Mouse (Mus musculus) cerebellum, adult 2 months (tissue): ENCODE data around the gene Setdb2.

Experiments used
- CTCF ChIP-seq: fragments of 200-500 bp; IDR thresholded peaks from 2 replicates; pipeline ENCODE4 v1.5.1; 2011; ENCODE audit warnings: low read depth, mild to moderate bottlenecking, control low read depth, low read length, moderate library complexity, borderline replicate concordance; ENCODE audit not compliant: insufficient read depth
- POLR2A ChIP-seq: fragments of 200-500 bp; IDR thresholded peaks from 2 replicates; pipeline ENCODE4 v1.6.1; 2011; ENCODE audit warnings: low read length, control low read depth, borderline replicate concordance; ENCODE audit not compliant: insufficient read depth

- TF ChIP-seq POLR2A (no peak), CTCF (no peak)
Observed at GRCm38 (mm10) chr14:59440039-59440438, 645 bp downstream of the Setdb2 start.
